Mouse (Mus musculus): ENCODE data around the gene Zfp12. TPM values are rescaled to one million over a fixed set of nuclear protein-coding genes. Genes with fewer than 3 reads are reported as not detected.

Zfp12 gene
- total RNA-seq, 2 experiments from 2014 or later = 21.8 to 26.6 TPM

- intact Hi-C loops (cut with DNase I) = no loop called here
These were observed 20.8 kb downstream of the Zfp12 start for GRCm38 (mm10) chr5:143255802-143256201.

GRCm38 (mm10) chr5:143261636-143262035, 26.7 kb downstream of the Zfp12 start:
- intact Hi-C loops (cut with DNase I) = no loop called here
- DNase-seq (ENCODE audit: extremely low spot score in 1 of 2, low spot score in 2 of 2) = peak in 1 of 2 experiments; percentile 56

More at GRCm38 (mm10) chr5:143255802-143256201, 20.8 kb downstream of the Zfp12 start:
- DNase-seq (ENCODE audit: extremely low spot score in 1 of 2, low spot score in 2 of 2) = no peak

- DNase-seq (ENCODE audit: extremely low spot score in 1 of 2, low spot score in 2 of 2) = no peak
These were observed 29.7 kb downstream of the Zfp12 start for GRCm38 (mm10) chr5:143264689-143265088.

GRCm38 (mm10) chr5:143265409-143265808, 30.4 kb downstream of the Zfp12 start:
- DNase-seq (ENCODE audit: extremely low spot score in 1 of 2, low spot score in 2 of 2) = no peak
- intact Hi-C loops (cut with DNase I) = no loop called here

More at GRCm38 (mm10) chr5:143264689-143265088, 29.7 kb downstream of the Zfp12 start:
- intact Hi-C loops (cut with DNase I) = no loop called here

- intact Hi-C loops (cut with DNase I) = no loop called here
- DNase-seq (ENCODE audit: extremely low spot score in 1 of 2, low spot score in 2 of 2) = no peak
These were observed 31.8 kb downstream of the Zfp12 start for GRCm38 (mm10) chr5:143266794-143267193.

GRCm38 (mm10) chr5:143268985-143269362, 34.0 kb downstream of the Zfp12 start:
- intact Hi-C loops (cut with DNase I) = no loop called here
- DNase-seq (ENCODE audit: extremely low spot score in 1 of 2, low spot score in 2 of 2) = no peak

- intact Hi-C loops (cut with DNase I) = no loop called here
- peak; percentile 56 to 87 for DNase-seq (ENCODE audit: extremely low spot score in 1 of 2, low spot score in 2 of 2)
These were observed 34.6 kb downstream of the Zfp12 start, which contains the start of gene Zfp316 for GRCm38 (mm10) chr5:143269363-143270150. Gene Zfp316, minus strand, starts transcription at chr5:143270022.

GRCm38 (mm10) chr5:143270151-143270519, 35.2 kb downstream of the Zfp12 start:
- no peak for DNase-seq (ENCODE audit: extremely low spot score in 1 of 2, low spot score in 2 of 2)
- intact Hi-C loops (cut with DNase I) = no loop called here

GRCm38 (mm10) chr5:143271642-143272041, 36.7 kb downstream of the Zfp12 start:
- intact Hi-C loops (cut with DNase I) = no loop called here
- DNase-seq (ENCODE audit: extremely low spot score in 1 of 2, low spot score in 2 of 2) = no peak

- intact Hi-C loops (cut with DNase I) = no loop called here
These were observed 37.1 kb downstream of the Zfp12 start for GRCm38 (mm10) chr5:143272108-143272507.

GRCm38 (mm10) chr5:143272540-143273330, 37.8 kb downstream of the Zfp12 start:
- intact Hi-C loops (cut with DNase I) = no loop called here
- no peak for DNase-seq (ENCODE audit: extremely low spot score in 1 of 2, low spot score in 2 of 2)

More at GRCm38 (mm10) chr5:143272108-143272507, 37.1 kb downstream of the Zfp12 start:
- DNase-seq (ENCODE audit: extremely low spot score in 1 of 2, low spot score in 2 of 2) = no peak

GRCm38 (mm10) chr5:143275761-143276160, 40.8 kb downstream of the Zfp12 start:
- DNase-seq (ENCODE audit: extremely low spot score in 1 of 2, low spot score in 2 of 2) = no peak
- intact Hi-C loops (cut with DNase I) = no loop called here

GRCm38 (mm10) chr5:143279247-143279646, 44.3 kb downstream of the Zfp12 start:
- DNase-seq (ENCODE audit: extremely low spot score in 1 of 2, low spot score in 2 of 2) = no peak
- intact Hi-C loops (cut with DNase I) = no loop called here

GRCm38 (mm10) chr5:143284762-143285161, 49.8 kb downstream of the Zfp12 start:
- intact Hi-C loops (cut with DNase I) = no loop called here

GRCm38 (mm10) chr5:143287774-143288328, 52.9 kb downstream of the Zfp12 start:
- no peak for DNase-seq (ENCODE audit: extremely low spot score in 1 of 2, low spot score in 2 of 2)
- intact Hi-C loops (cut with DNase I) = no loop called here

More at GRCm38 (mm10) chr5:143284762-143285161, 49.8 kb downstream of the Zfp12 start:
- DNase-seq (ENCODE audit: extremely low spot score in 1 of 2, low spot score in 2 of 2) = no peak

GRCm38 (mm10) chr5:143288378-143288911, 53.5 kb downstream of the Zfp12 start:
- intact Hi-C loops (cut with DNase I) = no loop called here

GRCm38 (mm10) chr5:143289299-143289698, 54.3 kb downstream of the Zfp12 start:
- no peak for DNase-seq (ENCODE audit: extremely low spot score in 1 of 2, low spot score in 2 of 2)
- intact Hi-C loops (cut with DNase I) = no loop called here

More at GRCm38 (mm10) chr5:143288378-143288911, 53.5 kb downstream of the Zfp12 start:
- DNase-seq (ENCODE audit: extremely low spot score in 1 of 2, low spot score in 2 of 2) = no peak

- DNase-seq (ENCODE audit: extremely low spot score in 1 of 2, low spot score in 2 of 2) = no peak
- intact Hi-C loops (cut with DNase I) = loop anchor here (10.0 kb wide), 1 partner anchor 118 kb away; no protein-coding TSS in a partner anchor
These were observed 57.9 kb downstream of the Zfp12 start for GRCm38 (mm10) chr5:143292879-143293278.

- intact Hi-C loops (cut with DNase I) = loop anchor here (10.0 kb wide), 1 partner anchor 119 kb away; no protein-coding TSS in a partner anchor
- peak in 1 of 2 experiments; percentile 73 for DNase-seq (ENCODE audit: extremely low spot score in 1 of 2, low spot score in 2 of 2)
These were observed 58.4 kb downstream of the Zfp12 start, which contains the start of gene Zfp853 for GRCm38 (mm10) chr5:143293404-143293803. Gene Zfp853, minus strand, starts transcription at chr5:143293623.

Measured in left cerebral cortex, postnatal 10 days (tissue).